Mouse (Mus musculus): ENCODE measurements around the gene Gtf2f2. TPM values are rescaled to one million over a fixed set of nuclear protein-coding genes. Genes with fewer than 3 reads are reported as not detected.

Gtf2f2 gene
- total RNA-seq (2014; fragmentation: Nextera tagmentation) (42.7 and 55.2 TPM in 2 replicates), total RNA-seq (2017) (80.5 and 97.1 TPM in 2 replicates)

DNA sequence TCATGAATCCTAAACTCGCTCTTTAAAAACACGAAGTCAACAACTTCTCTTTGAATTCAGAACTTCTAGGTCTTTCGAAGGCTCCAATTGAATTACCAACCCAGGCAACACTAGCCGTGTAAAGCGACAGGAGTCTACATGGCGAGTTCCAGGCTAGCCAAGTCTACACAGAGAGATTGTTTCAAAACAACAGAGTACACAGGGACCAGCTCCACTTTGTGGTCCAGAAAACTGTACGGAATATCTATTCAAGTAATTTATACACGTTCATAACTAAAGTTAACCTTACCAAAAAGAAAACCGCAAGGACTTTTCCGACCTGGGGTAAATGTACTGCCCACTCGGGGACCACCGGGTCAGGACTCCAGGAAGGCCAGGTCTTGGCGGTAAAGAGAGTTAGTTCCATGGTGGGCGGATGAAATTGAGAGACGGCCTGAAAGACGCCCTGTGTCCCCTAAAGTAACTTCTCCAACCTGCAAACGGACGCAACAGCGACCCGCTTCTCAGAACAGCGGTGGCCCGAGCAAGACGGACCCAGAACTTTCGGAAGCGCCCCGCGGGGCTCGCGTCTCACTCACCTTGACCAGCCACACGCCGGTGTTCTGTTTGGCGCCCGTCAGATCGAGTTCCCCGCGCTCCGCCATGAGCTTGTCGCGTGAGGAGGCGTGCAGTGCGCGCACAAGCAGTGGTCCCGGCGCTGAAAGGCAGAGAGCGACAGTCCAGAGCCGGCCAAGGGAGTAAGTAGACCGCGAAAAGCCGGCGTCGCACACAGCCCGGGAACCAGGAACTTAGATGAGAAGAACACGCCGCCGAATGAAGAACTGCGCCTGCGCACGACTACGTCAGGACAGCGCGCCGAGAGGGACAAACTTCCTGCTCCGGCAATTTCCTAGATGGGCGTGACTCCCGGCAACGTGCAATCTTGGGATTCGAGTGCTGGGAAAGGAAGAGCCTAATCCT, at the start of gene Gtf2f2:
TSS of gene Gtf2f2 (minus strand) at position 764 of the 960 bp plus-strand sequence.
- peak; percentile 92 for ATAC-seq (replicated peaks; ENCODE audit: low FRiP score, low TSS enrichment, poor library complexity, severe bottlenecking)

DNA sequence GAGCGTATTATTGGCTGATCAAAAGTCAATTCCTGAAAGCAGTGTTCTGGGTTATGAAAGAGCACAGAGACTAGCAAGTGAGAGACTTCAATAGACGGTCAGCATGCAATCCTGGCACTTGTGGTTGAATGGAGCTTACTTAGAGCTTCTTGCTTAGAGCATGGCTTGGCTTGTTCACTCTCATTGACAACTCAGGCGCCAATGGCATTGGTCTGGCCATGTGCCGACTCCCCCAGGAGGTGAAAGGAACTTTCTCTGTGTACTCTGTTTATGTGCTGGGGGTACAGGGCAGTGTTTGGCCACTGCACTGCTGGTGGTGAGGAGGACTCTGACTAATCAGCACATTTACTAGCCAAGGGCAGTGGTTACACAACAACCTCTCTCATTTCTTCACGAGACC, 48.8 kb upstream of the Gtf2f2 start:
- no peak for ATAC-seq (replicated peaks; ENCODE audit: low FRiP score, low TSS enrichment, poor library complexity, severe bottlenecking)

DNA sequence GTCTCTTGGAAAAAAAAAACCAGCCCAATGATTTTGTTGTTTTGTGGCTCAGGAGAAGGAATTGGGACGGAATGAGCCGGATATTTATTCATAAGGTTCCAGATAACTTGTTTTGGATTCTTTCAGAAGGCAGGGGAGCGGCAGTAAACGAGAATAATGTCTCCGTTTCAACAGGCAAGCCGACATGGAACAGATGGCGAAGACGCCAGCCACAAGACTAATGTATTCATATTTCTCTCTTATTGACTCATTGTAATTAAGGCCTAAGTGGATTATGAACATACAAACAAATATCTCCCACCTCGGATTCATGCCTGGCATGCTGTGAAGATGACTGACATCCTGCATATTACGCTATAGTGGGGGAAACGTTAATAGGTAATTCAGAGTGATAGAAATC, 43.1 kb upstream of the Gtf2f2 start:
- ATAC-seq (replicated peaks; ENCODE audit: low FRiP score, low TSS enrichment, poor library complexity, severe bottlenecking), result no peak

DNA sequence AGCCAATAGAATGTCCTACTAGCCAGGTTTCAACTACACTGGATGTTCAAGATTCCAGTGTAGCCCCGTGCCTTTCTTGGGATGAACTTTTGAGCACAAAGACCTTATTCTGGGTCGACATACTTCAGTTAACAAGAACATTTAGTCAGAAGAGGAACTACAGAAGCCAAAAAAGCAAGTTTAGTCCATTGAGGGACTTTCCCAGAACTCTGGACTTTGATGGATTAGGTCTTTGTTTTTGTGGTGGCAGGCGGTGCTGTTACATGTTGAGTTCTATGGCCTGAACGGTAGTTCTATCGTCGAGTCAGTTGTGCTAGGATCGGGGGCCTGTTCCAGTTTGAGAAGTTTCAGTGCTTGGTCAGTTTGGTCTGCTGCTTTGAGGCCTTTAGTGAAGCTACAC, 41.3 kb upstream of the Gtf2f2 start:
- no peak for ATAC-seq (replicated peaks; ENCODE audit: low FRiP score, low TSS enrichment, poor library complexity, severe bottlenecking)

DNA sequence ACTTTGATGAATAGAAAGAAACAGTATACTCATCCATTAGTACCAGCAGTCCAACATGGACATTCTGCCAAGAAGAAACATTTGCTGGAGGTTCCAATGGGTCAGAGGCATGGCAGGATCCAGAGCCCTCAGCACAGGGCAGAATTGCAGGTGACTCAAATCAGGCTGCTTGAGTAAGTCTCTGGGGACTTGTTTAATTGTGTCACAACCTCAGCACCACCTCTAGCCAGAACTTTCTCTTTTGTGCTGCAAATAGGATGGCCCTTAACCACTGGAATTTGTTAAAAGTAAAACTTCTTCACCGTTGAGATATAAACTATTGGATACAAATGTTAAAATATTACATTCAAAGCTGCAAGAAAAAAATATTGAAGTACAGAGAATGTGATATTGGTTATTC, 35.1 kb upstream of the Gtf2f2 start:
- ATAC-seq (replicated peaks; ENCODE audit: low FRiP score, low TSS enrichment, poor library complexity, severe bottlenecking), result no peak

DNA sequence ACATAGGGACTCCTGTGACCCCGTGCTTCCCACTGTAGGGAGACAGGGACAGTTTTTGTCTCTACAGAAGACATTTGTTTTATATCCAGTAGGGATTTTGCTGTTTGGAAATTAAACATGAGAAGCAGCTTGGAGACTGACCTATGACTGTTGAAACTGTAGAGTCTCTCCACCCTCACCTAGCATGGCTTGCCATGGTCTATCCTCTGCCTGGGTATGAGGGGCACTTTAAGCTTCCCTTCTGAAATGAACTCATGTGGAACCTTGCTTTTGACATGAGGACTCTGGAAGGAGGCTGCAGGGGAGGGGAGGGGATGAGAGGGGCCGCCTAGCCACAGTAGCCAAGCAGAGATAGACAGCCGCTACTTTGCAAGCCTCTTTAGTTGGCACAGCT, 33.5 kb upstream of the Gtf2f2 start:
- no peak for ATAC-seq (replicated peaks; ENCODE audit: low FRiP score, low TSS enrichment, poor library complexity, severe bottlenecking)

DNA sequence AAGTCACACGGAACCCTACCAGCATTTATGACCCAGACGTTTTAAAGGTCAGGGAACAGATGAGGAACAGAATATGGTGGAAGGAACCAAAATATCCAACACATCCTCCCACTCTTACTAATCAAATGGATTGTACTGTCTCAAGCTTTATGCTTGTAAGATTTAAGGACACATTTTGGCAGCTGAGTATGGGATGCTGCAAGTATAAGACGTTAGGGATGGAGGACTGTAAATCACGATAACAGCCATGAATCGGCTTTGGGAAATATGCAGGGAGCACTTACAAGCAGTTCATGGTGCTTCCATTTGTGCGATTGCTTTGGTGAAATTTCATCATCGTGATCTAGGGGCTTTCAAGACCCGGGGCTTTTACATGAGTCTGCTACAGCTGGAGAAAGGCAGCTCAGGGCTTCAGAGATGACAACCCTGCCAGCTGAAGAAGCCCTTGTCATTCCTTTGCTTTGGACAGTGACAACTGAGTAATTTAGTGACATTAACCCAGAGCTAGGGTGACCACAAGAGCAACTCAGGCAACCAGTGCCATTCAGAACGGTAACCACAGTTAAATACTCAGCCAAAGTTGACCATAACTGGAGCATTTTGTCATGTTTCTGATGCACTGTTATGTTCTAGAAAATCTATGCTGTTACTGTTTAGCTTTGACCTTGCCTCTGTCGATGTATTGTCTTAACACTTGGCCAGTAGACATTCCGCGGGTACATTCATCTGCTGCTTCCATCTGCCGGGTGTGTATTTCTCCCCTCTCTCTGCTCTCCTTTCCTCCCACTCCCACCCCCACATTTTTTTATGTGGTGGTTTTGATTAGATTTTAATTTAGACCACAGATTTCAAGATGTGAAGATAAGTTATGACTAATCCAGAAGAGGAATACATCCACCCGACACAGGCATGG, 32.8 kb upstream of the Gtf2f2 start:
- no peak for ATAC-seq (replicated peaks; ENCODE audit: low FRiP score, low TSS enrichment, poor library complexity, severe bottlenecking)

DNA sequence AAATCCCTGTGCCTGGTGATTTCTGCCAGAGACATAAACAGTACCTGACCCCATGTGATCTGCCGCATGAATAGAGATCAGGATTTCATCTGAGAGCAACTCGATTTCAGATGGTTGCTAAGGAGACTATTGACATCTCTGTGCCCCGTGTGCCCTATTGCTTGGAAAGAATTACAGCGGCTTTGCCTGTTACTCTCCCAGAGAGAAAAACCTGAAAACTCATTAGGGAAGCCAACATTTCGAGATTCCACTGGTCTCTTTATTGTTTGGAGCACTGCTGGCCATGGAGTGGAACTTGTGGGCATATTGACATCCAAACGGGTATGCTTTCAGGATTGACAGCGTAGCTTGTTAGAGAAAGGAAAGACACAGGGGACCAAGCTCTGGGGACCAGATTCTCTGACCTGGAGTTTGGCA, 22.6 kb upstream of the Gtf2f2 start:
- ATAC-seq (replicated peaks; ENCODE audit: low FRiP score, low TSS enrichment, poor library complexity, severe bottlenecking), result no peak

DNA sequence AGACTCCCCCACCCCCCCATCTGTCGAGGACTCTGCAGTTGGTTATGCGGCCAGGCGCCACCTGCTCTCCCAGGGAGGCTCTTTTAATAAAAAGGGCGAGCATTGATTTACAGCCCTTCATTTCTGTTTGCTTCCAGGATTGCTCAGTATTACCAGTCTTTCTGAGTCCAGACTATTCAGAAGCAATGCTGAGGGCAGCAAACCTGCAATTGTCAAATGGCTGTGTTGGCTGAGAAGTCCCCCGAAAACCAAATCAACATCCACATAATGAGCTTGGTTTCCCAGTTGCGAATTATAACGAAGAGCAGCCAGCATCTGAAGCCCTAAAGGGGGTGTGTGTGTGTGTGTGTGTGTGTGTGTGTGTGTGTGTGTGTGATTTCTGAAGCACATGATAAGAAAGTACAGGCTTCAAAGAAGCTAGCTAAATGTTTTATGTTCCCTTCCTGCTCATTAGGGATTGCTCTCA, 22.0 kb upstream of the Gtf2f2 start:
- ATAC-seq (replicated peaks; ENCODE audit: low FRiP score, low TSS enrichment, poor library complexity, severe bottlenecking), result no peak

DNA sequence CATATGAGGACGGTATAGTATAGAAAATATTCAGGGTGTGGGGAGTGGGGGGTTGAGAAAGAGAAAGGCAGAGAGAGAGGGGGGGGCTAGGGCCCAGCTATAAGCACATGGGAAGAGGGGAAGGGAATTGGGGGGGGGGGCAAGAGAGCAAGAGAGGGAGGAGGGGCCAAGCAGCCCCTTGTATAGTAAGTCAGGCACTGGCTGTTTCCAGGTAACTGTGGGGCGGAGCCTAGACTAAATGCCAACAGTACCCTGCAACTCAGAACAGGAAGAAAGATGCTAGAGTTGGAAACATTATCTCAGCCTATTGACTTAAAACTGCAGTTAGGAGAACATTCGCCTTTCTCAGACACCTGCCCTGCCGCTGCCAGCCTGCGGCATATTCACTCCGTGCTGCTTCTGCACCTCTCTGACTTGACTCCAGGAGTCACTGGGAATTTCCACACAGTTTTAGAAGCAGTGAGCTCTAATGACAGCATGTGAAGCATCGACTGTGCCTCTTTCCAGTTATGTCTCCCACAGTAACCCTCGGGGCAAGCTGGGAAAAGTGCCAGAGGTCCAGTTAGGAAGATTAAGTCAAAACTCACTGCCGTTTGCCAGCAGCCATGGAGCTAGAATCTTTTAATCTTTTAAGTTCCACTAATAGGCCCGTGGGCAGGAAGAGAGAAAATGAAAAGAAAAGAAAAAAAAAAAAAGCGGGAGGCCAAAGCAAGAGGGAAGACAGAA, 20.6 kb upstream of the Gtf2f2 start:
- ATAC-seq (replicated peaks; ENCODE audit: low FRiP score, low TSS enrichment, poor library complexity, severe bottlenecking), result no peak

DNA sequence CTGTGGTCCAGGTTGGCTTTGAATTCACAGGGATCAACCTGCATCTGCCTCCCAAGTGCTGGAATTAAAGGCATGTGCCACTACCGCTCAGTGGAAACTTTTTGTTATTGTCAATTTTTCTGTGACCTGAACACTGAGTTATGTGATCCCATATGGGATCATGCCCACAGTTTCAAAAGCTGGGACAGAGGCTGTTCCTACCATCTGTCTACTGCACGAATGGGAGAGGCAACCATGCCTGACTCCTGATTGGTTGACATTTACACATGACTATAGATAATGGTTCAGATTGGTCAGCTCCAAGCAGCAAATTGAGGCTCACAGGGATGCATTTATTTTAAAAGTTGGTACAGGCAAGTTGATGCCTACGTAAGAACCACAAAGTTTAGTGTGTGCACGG, 14.0 kb upstream of the Gtf2f2 start:
- no peak for ATAC-seq (replicated peaks; ENCODE audit: low FRiP score, low TSS enrichment, poor library complexity, severe bottlenecking)

DNA sequence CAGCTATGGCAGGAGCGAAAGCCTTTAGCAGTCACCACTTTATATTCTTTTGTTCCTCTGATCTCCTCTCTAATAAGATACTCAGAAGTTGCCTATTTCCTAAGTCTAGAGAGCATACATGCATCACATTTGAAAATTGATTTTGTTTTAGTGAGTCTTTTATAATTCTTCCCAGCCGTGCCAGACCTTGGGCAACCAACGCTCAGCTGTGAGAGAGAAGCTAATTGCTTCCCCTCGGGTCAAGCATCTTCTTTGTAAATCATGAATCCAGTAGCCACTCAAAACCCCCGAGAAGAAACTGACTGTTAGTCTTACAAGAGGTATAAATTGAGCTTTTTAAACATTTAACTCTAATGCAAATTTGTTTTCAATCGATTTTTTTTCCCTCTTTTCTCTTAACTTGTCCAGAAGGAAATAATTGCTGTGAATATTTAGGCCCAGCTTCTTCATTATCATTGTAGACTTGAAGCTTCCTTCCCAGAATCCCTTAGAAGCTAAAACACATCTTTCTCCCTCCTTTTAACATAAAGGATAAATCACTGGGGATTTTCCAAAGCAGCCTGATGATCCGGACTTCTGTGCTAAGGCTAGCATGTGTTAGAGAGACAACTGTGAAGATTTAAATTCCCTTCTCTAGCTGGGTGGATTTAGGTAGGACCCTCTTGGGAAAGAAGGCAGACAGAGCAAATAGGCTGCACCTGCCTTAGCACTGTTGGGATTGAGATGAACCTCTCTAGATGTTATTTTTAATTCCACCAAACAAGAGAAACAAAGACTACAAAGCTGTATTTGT, 10.5 kb upstream of the Gtf2f2 start:
- no peak for ATAC-seq (replicated peaks; ENCODE audit: low FRiP score, low TSS enrichment, poor library complexity, severe bottlenecking)

DNA sequence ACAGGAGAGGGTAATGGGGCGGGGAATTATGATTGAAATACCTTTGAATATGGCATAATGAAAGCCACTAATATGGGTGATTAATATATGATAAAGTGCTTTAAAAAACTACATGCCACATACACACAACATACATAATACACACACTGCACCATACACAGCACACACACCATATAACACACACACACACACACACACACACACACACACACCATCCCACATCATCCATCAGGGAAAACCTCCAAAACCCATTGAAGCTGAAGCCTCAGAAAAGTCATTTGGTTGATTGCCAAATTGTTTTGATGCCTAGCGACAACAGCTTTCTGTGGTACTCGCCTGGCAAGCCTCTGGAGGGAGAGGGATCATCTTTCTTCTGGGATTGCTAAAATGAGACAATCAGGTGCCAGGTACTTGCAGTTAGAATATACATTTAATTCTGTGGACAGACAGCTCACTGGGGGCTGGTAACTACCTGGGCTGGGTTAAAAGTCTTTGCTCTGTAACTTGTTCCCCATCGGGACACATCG, 9.7 kb upstream of the Gtf2f2 start:
- no peak for ATAC-seq (replicated peaks; ENCODE audit: low FRiP score, low TSS enrichment, poor library complexity, severe bottlenecking)

DNA sequence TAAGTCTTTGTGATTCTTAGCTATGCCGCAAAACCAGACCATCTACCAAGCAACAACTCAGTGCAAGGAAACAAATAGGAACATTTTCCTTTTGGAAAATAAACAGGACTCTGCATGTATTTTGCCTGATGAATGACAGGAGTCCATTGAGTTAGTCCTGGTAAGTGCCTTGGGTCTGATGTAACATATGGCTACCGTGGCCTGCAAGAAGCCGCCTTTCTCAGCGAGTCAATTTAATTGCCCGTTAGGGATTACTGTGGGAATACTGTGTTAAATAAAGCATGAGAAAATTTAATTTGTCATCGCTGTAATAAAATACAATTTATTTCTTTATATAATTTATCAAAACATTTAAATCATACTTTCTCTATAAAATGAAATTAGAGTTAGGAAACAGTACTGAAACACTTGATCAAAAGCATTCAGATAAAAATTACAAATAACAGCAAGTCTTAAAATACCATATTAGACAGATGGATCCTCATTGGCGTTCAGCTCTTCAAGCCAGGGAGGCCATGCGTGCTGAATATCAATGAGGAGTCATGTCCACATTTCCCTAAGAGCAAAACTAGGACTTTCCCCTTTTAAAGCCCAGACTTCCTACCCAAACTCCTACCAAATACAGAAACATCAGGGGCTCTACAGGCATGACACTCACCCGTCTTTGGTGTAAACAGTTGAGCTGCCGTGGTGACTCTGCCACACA, 7.3 kb upstream of the Gtf2f2 start:
- no peak for ATAC-seq (replicated peaks; ENCODE audit: low FRiP score, low TSS enrichment, poor library complexity, severe bottlenecking)

DNA sequence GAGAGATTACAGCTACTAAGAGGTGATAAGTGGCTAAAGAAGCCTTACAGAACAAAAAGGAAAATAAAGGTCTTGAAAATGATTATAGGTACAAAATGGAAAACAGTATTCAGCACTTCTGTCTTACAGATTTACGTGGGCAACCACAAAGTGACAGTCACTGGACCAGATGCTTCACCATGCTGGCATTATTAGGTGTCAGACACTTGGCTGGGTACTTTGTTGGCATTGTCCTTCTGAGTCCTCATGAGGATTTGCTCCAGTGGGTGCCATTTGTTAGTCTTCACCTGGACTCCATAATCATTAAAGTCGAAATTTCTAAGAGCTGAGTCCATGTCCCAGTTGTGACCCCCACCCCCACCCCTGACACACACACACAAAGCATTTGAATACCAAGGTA, 3.7 kb upstream of the Gtf2f2 start:
- no peak for ATAC-seq (replicated peaks; ENCODE audit: low FRiP score, low TSS enrichment, poor library complexity, severe bottlenecking)

DNA sequence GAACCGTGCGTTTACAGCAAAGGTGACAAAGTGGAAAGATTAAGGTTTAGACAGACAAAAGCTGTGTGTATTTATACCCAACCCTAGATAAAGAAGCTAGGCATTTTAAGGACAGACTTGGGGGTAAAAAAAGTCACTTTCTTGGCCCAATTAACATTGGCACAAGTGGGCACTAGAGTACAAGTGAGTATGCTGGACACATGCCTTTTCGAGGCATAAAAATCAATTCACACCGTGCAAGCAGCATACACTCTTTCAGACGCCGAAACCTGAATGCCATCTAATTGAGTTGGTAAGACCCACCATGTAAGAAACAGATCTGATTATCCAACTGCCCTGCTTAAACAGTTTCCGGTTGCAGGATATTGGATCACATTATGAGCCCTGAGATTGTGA, 395 bp upstream of the Gtf2f2 start:
- no peak for ATAC-seq (replicated peaks; ENCODE audit: low FRiP score, low TSS enrichment, poor library complexity, severe bottlenecking)

DNA sequence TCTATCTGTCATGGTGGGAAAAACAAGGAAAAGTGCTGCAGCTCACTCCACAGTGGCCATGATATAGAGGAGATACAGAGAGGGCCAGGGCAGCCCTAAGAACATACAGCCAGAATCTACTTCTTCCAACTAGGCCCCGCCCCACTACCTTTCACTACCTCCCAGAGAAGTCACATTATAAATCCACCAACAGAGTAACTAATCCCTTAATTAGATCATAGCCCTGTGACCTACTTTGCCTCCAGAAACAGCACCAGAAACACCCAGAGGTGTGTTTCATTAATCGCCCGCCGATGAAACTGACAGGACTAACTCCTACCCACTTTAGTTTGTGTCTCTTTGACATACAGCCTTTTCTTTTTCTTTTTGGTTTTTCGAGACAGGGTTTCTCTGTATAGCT, 1.5 kb downstream of the Gtf2f2 start:
- peak; percentile 40; the same call in 1 of the 2 replicates for ATAC-seq (replicated peaks; ENCODE audit: low FRiP score, low TSS enrichment, poor library complexity, severe bottlenecking)

DNA sequence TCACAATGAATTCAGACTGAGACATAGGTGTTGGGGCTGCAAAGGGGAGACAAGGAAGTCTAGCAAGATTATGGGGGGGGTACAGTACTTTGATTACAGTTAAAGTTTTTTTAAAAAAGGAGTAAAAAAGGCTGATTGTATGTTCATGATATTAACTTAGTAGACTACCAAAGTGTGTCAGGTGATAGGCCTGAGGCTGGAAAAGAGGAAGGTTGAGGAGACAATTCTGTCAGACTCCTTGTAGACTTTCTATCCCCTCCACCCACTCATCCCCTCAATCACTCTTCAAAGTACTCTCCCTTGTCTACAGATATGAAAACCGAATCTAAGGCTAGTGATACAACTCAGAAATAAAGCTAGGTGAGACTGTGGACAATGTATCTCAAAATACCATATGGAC, 2.5 kb downstream of the Gtf2f2 start:
- no peak for ATAC-seq (replicated peaks; ENCODE audit: low FRiP score, low TSS enrichment, poor library complexity, severe bottlenecking)
